Mouse (Mus musculus) adrenal gland, postnatal 36 days (tissue): ENCODE results near the gene Tsc22d1. TPM values are rescaled to one million over a fixed set of nuclear protein-coding genes. Genes with fewer than 3 reads are reported as not detected.

Experiments
- DNase-seq, 2 experiments: peaks; one replicate each; pipeline ENCODE4 v3.0.0; 2021; ENCODE audit warnings: mixed read lengths in 1 of 2
- total RNA-seq, 2 experiments: library from RNA; stranded (reverse); gene quantifications; 2 replicates each; pipeline ENCODE4 v1.2.3; 2021

Tsc22d1 gene
- total RNA-seq, 2 experiments from 2014 or later: 1,153 to 1,605 TPM

DNA sequence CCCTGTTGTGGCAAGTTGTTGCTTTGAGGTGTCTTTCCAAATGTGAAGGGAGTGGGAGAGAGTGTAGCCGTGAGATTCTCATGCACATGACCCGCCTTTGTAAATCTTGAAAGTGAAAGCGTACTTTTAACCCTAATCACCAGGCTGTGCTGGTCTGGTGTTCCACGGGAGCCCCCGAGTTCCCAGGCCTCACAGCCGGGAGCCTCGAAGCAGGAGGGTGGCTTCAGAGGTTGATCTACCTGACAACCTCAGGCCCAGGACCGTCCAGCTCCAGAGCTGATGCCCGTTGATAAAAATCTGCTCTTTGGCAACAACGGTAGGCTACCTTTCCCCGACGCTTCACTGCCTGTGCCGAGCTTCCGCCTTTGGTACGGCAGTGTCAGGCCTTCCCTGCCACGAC lies 72.8 kb downstream of the Tsc22d1 start:
- DNase-seq: no peak

- DNase-seq: no peak
Observed at GRCm38 (mm10) chr14:76488101-76489044, 73.6 kb downstream of the Tsc22d1 start.

- no peak for DNase-seq
Observed at GRCm38 (mm10) chr14:76489128-76489527, 74.4 kb downstream of the Tsc22d1 start.

DNA sequence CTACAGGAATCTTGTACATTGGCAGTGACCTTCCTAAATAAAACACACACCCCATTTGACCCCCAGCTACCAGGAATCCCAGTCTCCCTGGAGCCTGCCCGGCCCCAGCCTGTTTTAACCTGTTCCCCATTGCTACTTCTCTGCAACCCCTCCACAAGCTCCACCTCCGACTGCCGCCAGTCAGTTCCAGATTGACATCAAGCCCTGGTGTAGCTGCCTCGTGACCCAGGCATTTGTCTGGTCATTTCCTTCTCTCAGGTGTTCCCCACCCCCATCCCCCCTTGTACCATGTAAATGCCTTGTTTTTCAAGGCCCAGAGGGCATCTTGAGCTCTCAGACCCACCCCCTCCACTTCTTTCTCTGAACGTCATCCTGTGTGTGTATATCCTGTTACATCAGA lies 80.3 kb downstream of the Tsc22d1 start:
- DNase-seq: no peak

GRCm38 (mm10) chr14:76497187-76497586 lies 82.4 kb downstream of the Tsc22d1 start:
- no peak for DNase-seq

- DNase-seq: no peak
Observed at GRCm38 (mm10) chr14:76498210-76498609, 83.4 kb downstream of the Tsc22d1 start.

DNA sequence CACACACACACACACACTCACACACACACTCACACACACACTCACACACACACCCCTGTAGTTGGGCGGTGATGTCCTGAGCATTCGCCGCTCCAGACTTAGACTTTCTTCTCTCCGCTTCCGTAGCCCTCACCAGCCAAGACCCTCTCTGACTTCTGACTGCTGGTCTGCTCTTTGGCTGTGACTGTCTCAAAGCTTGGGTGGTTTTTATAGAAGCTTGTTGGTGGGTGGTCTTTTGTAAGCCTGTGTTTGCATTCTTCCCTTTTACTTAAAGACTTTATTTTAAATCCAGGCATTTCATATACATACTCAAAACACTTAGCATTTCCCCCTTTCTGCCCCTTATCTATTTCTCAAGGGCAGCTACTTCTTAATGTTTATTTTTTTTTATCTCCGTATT lies 84.7 kb downstream of the Tsc22d1 start:
- no peak for DNase-seq

DNA sequence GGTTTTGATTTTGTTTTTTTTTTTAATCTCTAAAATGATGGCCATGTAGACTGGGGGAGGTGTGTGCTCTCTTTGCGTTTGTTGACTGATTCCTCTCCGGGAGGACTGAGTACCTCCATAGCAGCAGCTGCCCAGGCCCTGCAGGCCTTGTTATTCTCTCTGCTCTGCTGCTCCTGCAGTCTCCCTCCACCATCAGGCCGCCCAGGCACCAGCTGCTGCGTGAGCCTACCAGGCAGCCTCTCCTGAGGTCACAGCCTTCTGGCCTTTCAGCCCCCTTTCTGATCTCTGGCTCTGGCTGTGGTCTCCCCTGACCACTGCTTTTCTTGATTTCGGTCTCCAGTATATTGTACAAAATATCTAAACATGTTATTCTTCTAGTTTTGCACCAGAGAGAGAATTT lies 85.3 kb downstream of the Tsc22d1 start:
- no peak for DNase-seq

- DNase-seq: no peak
Observed at GRCm38 (mm10) chr14:76503231-76503851, 88.6 kb downstream of the Tsc22d1 start.

GRCm38 (mm10) chr14:76504121-76504737 lies 89.5 kb downstream of the Tsc22d1 start:
- peak; percentile 97 to 98 for DNase-seq

DNA sequence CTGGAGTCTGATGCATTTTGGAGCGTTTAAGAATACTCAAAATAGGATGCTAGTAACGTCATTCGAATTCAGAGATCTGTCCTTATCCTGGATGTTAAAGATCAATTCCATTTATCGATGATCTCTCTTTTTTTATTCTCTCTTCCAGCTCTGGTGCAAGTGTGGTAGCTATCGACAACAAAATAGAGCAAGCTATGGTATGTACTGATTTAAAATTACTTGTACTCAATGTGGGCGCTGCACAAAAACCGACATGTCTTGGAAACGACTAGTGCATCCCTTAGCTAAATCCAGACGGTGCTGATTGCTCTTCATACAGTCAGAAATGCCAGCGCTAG lies 90.3 kb downstream of the Tsc22d1 start:
- no peak for DNase-seq

GRCm38 (mm10) chr14:76505439-76506220 lies 90.9 kb downstream of the Tsc22d1 start:
- peak; percentile 90 to 93 for DNase-seq

DNA sequence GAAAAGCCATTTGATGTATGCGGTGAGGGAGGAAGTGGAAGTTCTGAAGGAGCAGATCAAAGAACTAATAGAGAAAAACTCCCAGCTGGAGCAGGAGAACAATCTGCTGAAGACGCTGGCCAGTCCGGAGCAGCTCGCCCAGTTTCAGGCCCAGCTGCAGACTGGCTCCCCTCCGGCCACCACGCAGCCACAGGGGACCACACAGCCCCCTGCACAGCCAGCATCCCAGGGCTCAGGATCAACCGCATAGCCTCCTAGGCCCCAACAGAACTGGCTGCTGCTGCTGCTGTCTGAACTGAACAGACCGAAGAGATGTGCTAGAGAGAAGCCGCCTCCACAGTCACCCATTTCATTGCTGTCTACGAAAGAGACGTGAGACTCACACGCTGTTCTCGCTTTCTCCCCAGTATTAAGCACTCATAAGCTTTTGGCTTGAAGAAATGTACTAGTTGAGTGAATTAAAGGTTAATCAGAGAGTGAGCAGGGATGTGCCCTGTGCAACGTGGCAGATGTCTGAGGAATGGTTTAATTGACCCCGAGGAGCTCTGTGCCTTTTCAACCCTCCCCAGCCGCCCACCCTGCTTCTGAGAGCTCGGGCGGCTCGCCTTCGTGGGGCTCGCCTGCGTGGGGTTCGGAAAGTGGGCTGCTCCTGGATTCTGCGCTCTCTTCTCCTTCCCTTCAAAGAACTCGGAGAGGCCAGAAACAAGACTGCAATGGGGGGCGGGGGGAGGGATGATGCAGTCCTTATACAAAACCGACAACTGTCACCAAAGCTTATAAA lies 91.9 kb downstream of the Tsc22d1 start:
- peak; percentile 24 to 49 for DNase-seq

- no peak for DNase-seq
Observed at GRCm38 (mm10) chr14:76507357-76507756, 92.6 kb downstream of the Tsc22d1 start.

DNA sequence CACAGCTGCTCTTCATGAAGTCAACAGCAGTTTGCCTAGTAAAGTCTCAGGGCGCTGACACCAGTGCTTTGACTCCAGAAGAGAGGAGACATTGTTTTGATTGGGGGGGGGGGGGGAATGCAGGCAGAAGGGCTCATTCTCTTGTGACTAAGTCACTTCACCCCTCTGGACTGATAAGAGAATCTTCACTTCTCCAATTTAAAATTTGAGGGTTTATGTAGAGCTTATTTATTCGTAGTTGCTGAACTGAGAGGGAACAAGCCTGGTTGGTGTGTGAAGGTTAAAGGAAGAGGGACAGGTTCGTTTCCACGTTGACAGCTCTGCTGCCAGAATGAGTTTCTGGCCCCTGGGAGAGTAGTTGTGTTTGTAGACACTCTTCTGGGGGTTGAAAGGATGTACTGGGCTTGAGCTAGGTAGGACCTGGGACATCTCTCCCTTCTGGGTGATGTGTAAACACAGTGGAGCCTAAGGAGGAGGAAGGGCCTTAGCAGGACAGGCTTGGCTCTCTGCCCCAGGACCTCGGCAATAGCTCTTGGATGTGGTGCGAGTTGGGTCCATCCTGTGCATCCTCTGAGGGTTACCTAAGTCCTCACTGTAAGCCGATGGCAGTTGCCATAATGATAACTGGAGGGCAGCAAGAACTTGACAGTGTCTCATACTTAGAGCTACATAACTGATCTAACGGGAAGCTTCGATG lies 93.2 kb downstream of the Tsc22d1 start:
- peak; percentile 34 to 57 for DNase-seq

DNA sequence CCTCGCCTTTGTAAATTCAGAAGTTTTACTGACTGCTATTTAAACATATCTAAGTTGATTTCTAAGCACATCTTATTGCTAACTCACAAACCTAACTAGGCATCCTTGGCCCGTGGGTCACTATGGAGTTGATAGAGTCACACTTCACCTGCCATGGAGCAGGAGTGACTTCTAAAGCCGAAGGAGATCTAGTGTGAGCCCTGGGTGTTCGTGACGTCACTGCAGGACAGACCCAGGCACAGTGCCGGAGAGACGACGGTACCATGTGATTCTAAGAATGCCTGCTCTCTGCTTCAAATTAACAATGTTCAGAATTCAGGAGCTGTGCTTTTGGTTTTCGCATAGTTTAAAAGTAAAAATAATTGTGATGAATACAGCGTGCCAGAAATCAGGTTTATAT lies 93.9 kb downstream of the Tsc22d1 start:
- DNase-seq: peak; percentile 50 to 66

GRCm38 (mm10) chr14:76511971-76512370 lies 97.2 kb downstream of the Tsc22d1 start:
- no peak for DNase-seq

GRCm38 (mm10) chr14:76513395-76514049 lies 98.8 kb downstream of the Tsc22d1 start:
- peak in 1 of 2 experiments; percentile 35 for DNase-seq

DNA sequence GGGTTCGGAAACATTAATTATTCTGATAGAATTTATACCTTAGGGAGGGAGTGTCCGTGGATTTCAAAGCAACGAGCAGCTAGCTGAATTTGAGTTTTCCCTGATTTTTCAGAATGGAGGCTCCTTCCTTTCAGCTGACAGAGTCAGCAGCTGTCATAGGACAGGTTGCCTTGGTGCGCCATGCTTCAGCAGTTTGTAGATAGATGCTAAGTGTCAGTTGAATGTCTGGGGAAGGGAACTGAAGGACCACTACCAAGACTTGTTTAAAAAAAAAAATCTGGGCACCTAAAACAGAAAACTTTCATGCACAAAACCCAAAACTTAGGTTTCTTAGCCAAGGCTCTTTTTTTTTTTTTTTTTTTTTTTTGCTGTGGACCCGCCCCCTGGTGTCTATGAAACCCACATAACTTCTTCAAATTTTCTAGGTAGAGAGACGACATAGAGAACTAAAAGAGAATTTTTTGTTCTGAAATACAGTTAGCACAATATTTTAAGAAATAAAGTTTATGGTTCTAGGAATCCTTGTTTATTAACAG lies 99.4 kb downstream of the Tsc22d1 start:
- no peak for DNase-seq

DNA sequence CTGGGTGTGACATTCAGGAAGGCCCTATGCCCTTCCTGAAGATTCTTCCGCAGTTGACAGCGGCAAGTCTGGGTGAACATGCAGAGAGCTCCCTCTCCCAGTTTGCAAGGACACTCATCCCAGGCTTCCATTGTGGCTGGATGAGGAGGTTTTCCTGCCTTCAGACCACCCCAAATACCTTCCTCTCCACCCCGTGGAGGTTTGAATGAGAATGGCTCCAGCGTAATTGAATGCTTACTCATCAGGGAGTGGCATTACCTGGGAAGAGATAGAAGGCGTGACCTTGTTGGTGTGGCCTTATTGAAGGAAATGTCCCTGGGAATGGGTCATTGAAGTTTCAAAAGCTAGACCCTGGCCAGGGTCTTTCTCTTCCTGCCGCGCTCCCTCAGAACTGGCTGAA lies 100.9 kb downstream of the Tsc22d1 start:
- DNase-seq: no peak
